Mouse (Mus musculus): ENCODE results near the gene Pacrg.

The Pacrg gene

DNA sequence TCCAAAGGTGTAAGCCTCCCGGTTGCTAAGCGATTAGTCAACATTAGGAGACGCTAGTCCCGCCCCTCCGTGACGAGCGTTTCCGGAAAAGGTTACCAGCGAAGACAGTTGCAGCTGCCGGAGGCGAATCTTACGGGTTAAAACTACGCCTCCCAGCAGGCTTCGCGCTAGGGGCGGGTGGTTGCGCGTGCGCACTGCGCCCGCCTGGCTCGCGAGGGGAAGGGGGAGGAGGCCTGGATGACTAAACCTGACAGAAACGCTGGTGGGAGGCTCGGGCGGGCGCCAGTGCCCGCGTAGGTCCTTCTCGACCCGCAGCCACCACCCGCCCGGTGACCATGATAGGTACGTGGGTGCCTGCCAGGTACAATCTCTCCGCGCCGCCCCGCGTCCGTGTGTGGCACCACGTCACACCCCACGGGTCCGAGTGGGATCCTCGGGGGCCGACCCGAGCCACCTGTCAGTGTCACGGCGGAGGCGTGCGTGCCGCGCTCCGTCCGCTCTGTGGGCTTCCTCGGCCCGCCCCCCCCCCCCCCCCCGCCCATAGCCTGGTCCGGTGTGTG lies at the start of gene Pacrg, which contains the start of gene Prkn:
Gene Pacrg (minus strand): TSS at position 164 of the 560 bp plus-strand sequence.
Gene Prkn (plus strand): TSS at position 237 of the 560 bp plus-strand sequence.
- DNase-seq (ENCODE audit: low read depth): peak; percentile 96

GRCm38 (mm10) chr17:10887924-10888323 lies 47.8 kb upstream of the Pacrg start:
- no peak for DNase-seq (ENCODE audit: low read depth)

- DNase-seq (ENCODE audit: low read depth): no peak
These were observed 42.1 kb upstream of the Pacrg start for GRCm38 (mm10) chr17:10882260-10882659.

GRCm38 (mm10) chr17:10878986-10879385 lies 38.9 kb upstream of the Pacrg start:
- DNase-seq (ENCODE audit: low read depth): no peak

DNA sequence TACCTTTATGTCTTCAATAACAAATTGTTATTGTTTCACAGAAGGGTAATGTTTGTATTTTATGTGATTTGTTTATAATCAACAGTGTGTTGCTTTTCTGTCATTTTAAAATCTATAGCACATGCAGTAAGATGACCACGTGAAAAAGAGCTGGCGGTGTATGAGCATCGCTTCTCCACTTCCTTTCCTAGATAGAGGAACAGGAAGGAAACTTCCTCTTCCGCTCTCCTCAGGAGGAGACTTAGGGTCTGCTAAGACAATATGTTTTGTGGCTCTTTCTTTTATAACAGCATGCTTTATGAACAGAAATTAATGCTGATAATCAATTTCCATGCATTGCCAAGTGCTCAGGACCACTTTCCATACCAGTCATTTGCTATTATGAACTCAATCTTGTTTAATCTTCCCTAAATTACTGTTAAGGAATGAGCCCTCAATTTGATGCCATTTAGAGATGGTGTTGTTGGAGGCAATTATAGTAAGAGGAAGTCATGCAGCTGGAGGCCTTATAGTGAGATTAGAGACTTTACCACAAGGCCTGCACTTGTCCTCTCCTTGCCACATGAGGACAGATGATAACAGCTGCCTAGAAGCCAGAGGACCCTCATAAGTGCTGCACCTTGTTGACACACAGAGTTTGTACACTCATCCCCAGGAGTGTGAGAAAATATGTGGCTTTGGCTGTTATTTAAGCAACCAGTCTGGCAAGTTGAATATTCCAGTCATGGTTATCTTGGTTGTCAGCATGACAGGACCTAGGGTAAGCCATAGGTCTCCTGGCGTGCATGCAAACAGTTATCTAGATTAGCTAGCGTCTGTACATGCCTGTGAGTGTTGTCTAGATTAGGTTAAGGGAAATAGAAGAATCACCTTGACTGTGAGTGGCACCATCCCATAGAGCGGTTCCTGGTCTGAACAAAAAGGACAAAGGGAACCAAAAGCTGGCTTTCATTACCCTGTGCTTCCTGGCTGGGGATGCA lies 34.4 kb upstream of the Pacrg start:
- no peak for DNase-seq (ENCODE audit: low read depth)

- no peak for DNase-seq (ENCODE audit: low read depth)
These were observed 14.1 kb upstream of the Pacrg start for GRCm38 (mm10) chr17:10854207-10854606.

DNA sequence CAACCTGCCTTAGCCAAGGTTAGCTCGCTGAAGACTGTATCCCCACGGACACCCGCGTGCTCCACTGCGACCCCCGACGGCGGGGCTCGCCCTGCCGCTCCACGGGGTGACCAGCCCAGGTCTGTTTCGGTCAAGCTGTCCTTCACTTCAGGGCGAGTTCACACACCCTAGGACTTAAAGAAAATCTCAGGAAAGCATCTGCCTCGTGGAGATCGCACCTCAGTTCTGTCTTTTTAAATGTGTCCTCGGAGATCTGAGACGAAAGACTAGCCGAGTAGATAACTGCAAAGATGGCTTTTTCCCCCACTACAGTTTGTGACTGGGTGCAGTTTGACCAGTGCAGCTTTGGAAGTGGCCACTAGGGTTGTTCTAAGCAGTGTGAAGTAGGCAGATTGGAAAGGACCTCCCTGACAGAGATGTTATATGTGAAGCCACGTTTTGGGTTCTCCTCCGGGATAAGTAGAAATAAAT lies 655 bp upstream of the Pacrg start:
- peak; percentile 56 for DNase-seq (ENCODE audit: low read depth)

DNA sequence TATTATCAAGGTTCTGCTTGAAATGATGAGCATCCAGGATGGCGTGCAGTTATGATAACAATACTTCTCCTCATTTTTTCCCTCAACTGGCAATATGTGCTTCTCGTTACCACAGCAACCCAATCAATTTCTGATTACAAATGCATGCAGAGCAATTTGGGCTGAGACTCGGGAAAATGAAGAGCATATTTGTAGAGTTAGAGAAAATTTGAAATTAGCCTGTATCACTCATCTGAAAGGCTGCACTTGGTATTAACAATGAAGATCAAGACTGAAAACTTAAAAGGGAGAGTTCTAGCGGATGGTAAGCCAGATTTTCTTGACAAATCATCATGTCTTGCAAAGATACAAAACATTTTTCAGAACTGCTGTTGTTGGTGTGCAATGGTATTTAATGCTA lies 21.1 kb downstream of the Pacrg start:
- DNase-seq (ENCODE audit: low read depth): no peak

GRCm38 (mm10) chr17:10808571-10808970 lies 31.5 kb downstream of the Pacrg start:
- DNase-seq (ENCODE audit: low read depth): no peak

DNA sequence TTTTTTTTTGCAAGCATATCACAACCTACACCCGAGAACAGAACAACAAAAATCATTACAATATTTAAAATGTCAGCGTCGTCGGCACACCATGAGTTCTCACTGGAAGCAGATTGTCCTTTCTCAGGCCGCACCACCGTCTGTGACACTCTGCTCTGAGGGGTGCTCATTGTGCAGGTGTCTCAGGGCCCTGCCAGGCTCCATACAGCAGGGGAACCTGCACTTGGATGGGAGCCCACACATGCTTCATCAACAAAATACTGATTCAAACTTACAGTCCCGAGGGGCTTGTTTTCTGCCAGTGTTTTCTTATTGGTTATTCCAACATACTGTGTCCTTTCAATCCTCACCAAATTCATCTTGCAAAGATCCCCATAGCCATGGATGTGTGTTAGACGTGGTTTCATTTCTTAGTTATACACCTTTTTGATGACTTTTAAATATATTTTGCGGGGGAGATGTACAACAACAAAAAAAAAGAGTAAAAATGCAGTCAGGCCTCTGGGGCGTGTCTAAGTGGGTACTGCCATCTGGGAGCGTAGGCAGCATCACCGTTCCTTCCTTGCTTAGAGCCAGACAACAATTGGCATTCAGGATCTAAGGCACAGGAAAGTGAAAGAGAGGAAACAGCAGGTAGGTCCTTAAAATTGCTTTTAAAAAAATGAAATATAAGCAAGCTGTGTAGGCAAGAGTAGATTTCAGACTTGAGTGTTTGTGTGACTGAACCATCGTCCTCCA lies 32.7 kb downstream of the Pacrg start:
- no peak for DNase-seq (ENCODE audit: low read depth)

DNA sequence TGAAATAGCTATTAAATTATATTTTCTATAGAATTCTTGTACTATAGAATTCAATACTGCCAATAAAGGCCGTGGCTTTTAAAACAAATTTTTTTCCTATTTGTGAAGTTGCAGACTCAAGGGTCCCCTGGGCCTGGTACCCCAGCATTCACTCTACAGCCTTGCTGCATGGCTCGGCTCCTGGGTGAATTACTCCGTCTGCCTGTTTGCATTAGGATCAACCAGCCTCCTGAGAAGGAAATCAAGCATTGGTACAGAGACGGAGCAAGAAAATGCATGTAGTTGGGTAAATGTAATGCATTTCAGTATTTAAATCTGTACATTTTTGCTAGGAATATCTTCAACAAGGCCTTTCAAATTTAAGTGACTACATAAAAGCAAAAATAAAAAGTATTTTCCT lies 33.4 kb downstream of the Pacrg start:
- no peak for DNase-seq (ENCODE audit: low read depth)

- DNase-seq (ENCODE audit: low read depth): no peak
These were observed 48.5 kb downstream of the Pacrg start for GRCm38 (mm10) chr17:10791661-10792060.

GRCm38 (mm10) chr17:10784401-10784920 lies 55.6 kb downstream of the Pacrg start:
- no peak for DNase-seq (ENCODE audit: low read depth)

DNA sequence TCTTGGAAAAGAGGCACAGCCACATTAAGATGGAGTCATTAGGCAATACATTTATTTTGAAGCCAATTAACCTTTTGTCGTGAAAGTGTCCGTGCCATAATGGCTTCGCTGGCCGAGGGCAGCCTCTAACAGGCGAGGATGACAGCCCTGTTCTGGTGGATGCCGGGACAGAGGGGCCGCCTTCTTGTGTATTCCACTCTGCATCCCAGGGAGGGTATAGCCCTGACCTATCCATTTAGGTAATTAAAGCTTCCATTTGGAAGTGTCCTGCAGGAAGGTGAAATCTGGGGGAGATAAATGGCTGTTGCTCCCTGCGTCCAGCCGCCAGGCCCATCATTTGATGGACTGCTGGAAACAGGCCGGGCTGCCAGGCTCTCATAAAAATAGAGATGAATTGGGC lies 63.6 kb downstream of the Pacrg start:
- no peak for DNase-seq (ENCODE audit: low read depth)

DNA sequence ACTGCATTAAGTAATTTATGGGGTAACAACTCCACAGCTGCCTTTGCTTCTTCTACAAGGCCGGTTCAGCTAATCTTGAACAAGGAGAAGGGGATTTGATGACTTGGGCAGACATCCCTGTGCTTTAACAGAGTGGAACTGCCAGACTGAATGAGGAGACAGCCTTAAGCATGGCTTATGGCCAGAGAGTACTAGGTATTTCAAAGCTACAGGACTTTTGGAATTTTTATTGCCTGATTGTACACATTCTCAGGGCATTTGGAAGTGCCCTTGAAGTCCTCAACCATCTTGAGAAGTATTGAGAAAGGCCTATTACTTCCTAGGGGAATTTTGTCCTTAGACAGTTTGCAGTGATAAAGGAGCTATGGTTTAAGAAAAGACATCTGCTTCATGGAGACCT lies 65.6 kb downstream of the Pacrg start:
- no peak for DNase-seq (ENCODE audit: low read depth)

- no peak for DNase-seq (ENCODE audit: low read depth)
These were observed 67.9 kb downstream of the Pacrg start for GRCm38 (mm10) chr17:10772207-10772606.

DNA sequence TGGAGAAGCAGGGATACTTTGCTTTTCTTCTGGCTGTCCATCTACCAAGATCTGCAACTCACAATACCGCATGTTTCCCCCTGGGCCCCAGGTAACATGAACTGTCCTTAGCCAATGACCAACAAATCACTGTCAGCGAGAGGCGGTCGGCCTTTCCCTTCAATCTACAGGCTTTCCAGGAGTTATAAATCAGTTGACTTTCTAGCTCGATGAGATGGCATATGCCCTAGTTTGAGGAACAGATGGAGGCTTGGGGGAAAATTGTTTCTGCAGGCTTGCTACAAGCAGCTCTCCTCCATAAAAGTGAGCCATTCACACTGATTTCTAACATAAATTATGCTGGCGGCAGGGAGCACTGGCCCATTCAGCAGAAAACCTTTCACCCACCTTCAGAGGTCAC lies 70.2 kb downstream of the Pacrg start:
- no peak for DNase-seq (ENCODE audit: low read depth)

- no peak for DNase-seq (ENCODE audit: low read depth)
These were observed 73.2 kb downstream of the Pacrg start for GRCm38 (mm10) chr17:10766735-10767406.

- no peak for DNase-seq (ENCODE audit: low read depth)
These were observed 75.8 kb downstream of the Pacrg start for GRCm38 (mm10) chr17:10764343-10764742.

- no peak for DNase-seq (ENCODE audit: low read depth)
These were observed 82.7 kb downstream of the Pacrg start for GRCm38 (mm10) chr17:10757455-10757854.

GRCm38 (mm10) chr17:10744709-10745461 lies 95.2 kb downstream of the Pacrg start:
- DNase-seq (ENCODE audit: low read depth): no peak

Data from naive thymus-derived CD4-positive, alpha-beta T cell, adult 2 months (primary cell).